In genomic region chr13:46627841-46628240, GRCm38 (mm10) we compare ENCODE assay signal across 10 mouse cellular contexts. TPM values are rescaled to one million over a fixed set of nuclear protein-coding genes. Genes with fewer than 3 reads are reported as not detected.
DNase-seq lines count a peak whose midpoint lies in the region; ATAC-seq and TF ChIP-seq lines count a peak whose summit lies in the region.
"Had no signal": no experiment of that assay in that cellular context is flagged by ENCODE, and none has a peak within 500 bp of the region (broad histone marks: within the 10 kb centered on the region; RNA-seq: fewer than 3 reads in every experiment).

No protein-coding gene starts in this region.

- peak; percentile 16 to 52 for DNase-seq in heart, postnatal 14 days
- DNase-seq in heart, embryonic 10.5 days (ENCODE audit: low spot score) = no peak
- no peak for DNase-seq in midbrain, embryonic 10.5 days (ENCODE audit: low spot score)
- peak in 1 of 2 experiments; percentile 73 for DNase-seq in layer of hippocampus, adult 2 months (ENCODE audit: low spot score in 2 of 2)
- peak; percentile 81 to 86 for DNase-seq in right cerebral cortex, postnatal 10 days (ENCODE audit: low spot score in 2 of 2)

- H3K4me2 ChIP-seq in midbrain, embryonic 16.5 days (ENCODE audit: low read length) = no peak overlapping the region
- H3K4me2 ChIP-seq: heart, embryonic 15.5 days; limb, embryonic 12.5 days had no signal

- no peaks in the 10 kb centered on the region for H3K27me3 ChIP-seq in heart, embryonic 10.5 days (ENCODE audit: insufficient read depth, poor library complexity, severe bottlenecking)
- H3K27me3 ChIP-seq in midbrain, embryonic 16.5 days (ENCODE audit: control insufficient read depth, insufficient read depth, low read depth, low read length) = no peaks in the 10 kb centered on the region
- no peaks in the 10 kb centered on the region for H3K27me3 ChIP-seq in midbrain, embryonic 10.5 days (ENCODE audit: low read depth, poor library complexity, severe bottlenecking)
- H3K27me3 ChIP-seq: heart, embryonic 15.5 days; limb, embryonic 12.5 days had no signal

- ATAC-seq in midbrain, embryonic 16.5 days = peak; percentile 68
- ATAC-seq in granulocyte monocyte progenitor cell, adult 5-6 weeks (replicated peaks; ENCODE audit: poor library complexity, severe bottlenecking) = no peak

- TF ChIP-seq CTCF in layer of hippocampus, adult 2 months (conservative IDR thresholded peaks at IDR 0.05) = no peak

- peaks cover 55% of the 10 kb centered on the region for H3K36me3 ChIP-seq in heart, embryonic 10.5 days
- H3K36me3 ChIP-seq in midbrain, embryonic 16.5 days (ENCODE audit: control insufficient read depth, insufficient read depth, low read length) = no peaks in the 10 kb centered on the region
- H3K36me3 ChIP-seq in midbrain, embryonic 10.5 days = no peaks in the 10 kb centered on the region
- H3K36me3 ChIP-seq: limb, embryonic 12.5 days had no signal

- no peaks in the 10 kb centered on the region for H3K9me3 ChIP-seq in heart, embryonic 10.5 days
- no peaks in the 10 kb centered on the region for H3K9me3 ChIP-seq in midbrain, embryonic 16.5 days (replicated peaks; ENCODE audit: control insufficient read depth, low read length, poor library complexity, severe bottlenecking)
- H3K9me3 ChIP-seq in midbrain, embryonic 10.5 days (replicated peaks) = no peaks in the 10 kb centered on the region
- H3K9me3 ChIP-seq: heart, embryonic 15.5 days; limb, embryonic 12.5 days had no signal

- 0 out of 2 replicates have a peak, but pooled peaks cover 2% of the 10 kb centered on the region for H3K4me1 ChIP-seq in heart, embryonic 10.5 days
- peaks cover 15% of the 10 kb centered on the region for H3K4me1 ChIP-seq in midbrain, embryonic 16.5 days (ENCODE audit: control insufficient read depth, insufficient read depth, low read length)
- peaks cover 3% of the 10 kb centered on the region for H3K4me1 ChIP-seq in midbrain, embryonic 10.5 days
- H3K4me1 ChIP-seq: heart, embryonic 15.5 days; limb, embryonic 12.5 days had no signal

- no peak overlapping the region for H3K9ac ChIP-seq in midbrain, embryonic 16.5 days (ENCODE audit: low read depth, low read length)
- H3K9ac ChIP-seq: heart, embryonic 15.5 days; limb, embryonic 12.5 days had no signal

- intact Hi-C loops in heart, postnatal 14 days (cut with DNase I) = no loop called here

- 87% methylated on average over 10 of the region's 10 CpGs for WGBS in heart, embryonic 10.5 days
- 51% methylated on average over 10 of the region's 10 CpGs for WGBS in midbrain, embryonic 16.5 days
- 91% methylated on average over 10 of the region's 10 CpGs for WGBS in midbrain, embryonic 10.5 days

- no peak overlapping the region for H3K27ac ChIP-seq in heart, embryonic 10.5 days
- peak overlapping the region; percentile 70 for H3K27ac ChIP-seq in midbrain, embryonic 16.5 days (ENCODE audit: low read length)
- no peak overlapping the region for H3K27ac ChIP-seq in midbrain, embryonic 10.5 days (replicated peaks)
- peak overlapping the region; percentile 37 for H3K27ac ChIP-seq in layer of hippocampus, adult 2 months
- H3K27ac ChIP-seq: heart, embryonic 15.5 days; limb, embryonic 12.5 days had no signal

- no peak overlapping the region for H3K4me3 ChIP-seq in heart, embryonic 10.5 days
- no peak overlapping the region for H3K4me3 ChIP-seq in midbrain, embryonic 16.5 days (ENCODE audit: low read depth, low read length)
- no peak overlapping the region for H3K4me3 ChIP-seq in midbrain, embryonic 10.5 days
- no peak overlapping the region for H3K4me3 ChIP-seq in layer of hippocampus, adult 2 months
- H3K4me3 ChIP-seq: heart, embryonic 15.5 days; limb, embryonic 12.5 days; myocyte had no signal

RNA-seq across cellular contexts. Expression of gene Fam8a1, which starts 41.5 kb away (rescaled TPM):
- 10 to 100 TPM; 37.3 to 38.5 TPM for total RNA-seq in heart, postnatal 14 days (2021)
- polyA plus RNA-seq in heart, embryonic 10.5 days (2016; fragmentation: Nextera tagmentation; extraction: Ambion mirVana) = 8.3 and 11.6 TPM in 2 replicates
- 19.6 and 22.3 TPM in 2 replicates for polyA plus RNA-seq in midbrain, embryonic 16.5 days (2015; fragmentation: Nextera tagmentation; extraction: Ambion mirVana)
- polyA plus RNA-seq in midbrain, embryonic 10.5 days (2016; fragmentation: Nextera tagmentation; extraction: Ambion mirVana) = 8.5 and 9.5 TPM in 2 replicates
- total RNA-seq in layer of hippocampus, adult 2 months (2021) = 10 to 100 TPM; 74.7 to 76.5 TPM
- total RNA-seq in granulocyte monocyte progenitor cell, adult 5-6 weeks (2014; fragmentation: Nextera tagmentation) = 10.5 and 29.9 TPM in 2 replicates
- total RNA-seq in granulocyte monocyte progenitor cell, adult 5-6 weeks (2017) = 6.1 and 11.1 TPM in 2 replicates

Comparison
In these comparisons a context has a peak if more than half of its experiments do, and no peak if none do; other contexts are left out.
1. DNase-seq: peak in heart, postnatal 14 days (2 of 2) and right cerebral cortex, postnatal 10 days (2 of 2); none in heart, embryonic 10.5 days (single experiment) and midbrain, embryonic 10.5 days (single experiment).
2. H3K27ac ChIP-seq: peak in midbrain, embryonic 16.5 days (single experiment) and layer of hippocampus, adult 2 months (single experiment); none in heart, embryonic 10.5 days (single experiment) and midbrain, embryonic 10.5 days (single experiment).